8 mouse cellular contexts compared by ENCODE assay signal in the genomic region with DNA sequence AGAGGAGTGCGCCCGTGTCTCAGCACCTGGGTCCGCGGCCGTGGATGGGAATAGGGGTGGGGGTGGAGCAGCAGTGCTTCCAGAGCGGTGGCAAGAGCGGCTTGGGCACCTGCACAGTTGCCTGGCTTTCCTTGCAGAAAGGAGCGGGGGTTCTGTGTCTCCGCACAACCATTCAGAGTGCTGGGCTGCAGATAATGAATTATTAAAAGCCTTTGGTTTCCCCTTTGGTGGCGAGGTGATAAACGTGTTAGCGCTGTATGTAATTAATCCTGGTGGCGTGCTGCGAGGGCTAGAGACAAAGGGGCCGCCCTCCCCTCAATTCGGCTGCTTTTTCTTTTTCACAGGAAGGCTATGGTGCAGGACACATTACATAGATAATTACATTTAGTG. TPM values are rescaled to one million over a fixed set of nuclear protein-coding genes. Genes with fewer than 3 reads are reported as not detected.
DNase-seq lines count a peak whose midpoint lies in the region; ATAC-seq and TF ChIP-seq lines count a peak whose summit lies in the region.

No protein-coding gene starts in this region.

- WGBS in liver, embryonic 12.5 days (ENCODE audit: insufficient replicate concordance), result 4% methylated on average over 16 of the region's 16 CpGs

- H3K4me3 ChIP-seq in testis, adult 2 months (ENCODE audit: control insufficient read depth, low read depth, low read length), result peak overlapping the region; percentile 52
- H3K4me3 ChIP-seq in liver, embryonic 12.5 days, result peak overlapping the region; percentile 38

- no peak for DNase-seq in frontal cortex, postnatal 25 days (ENCODE audit: low spot score in 2 of 2)
- no peak for DNase-seq in testis, postnatal 10 days (ENCODE audit: low spot score)
- DNase-seq in urinary bladder, adult 18-20 months (ENCODE audit: low spot score in 2 of 2), result no peak
- DNase-seq in gastrocnemius, postnatal 25 days, result no peak
- DNase-seq in right cerebral cortex, postnatal 25 days, result no peak

- no peaks in the 10 kb centered on the region for H3K36me3 ChIP-seq in testis, adult 2 months (ENCODE audit: control insufficient read depth, insufficient read depth, low read length)
- no peaks in the 10 kb centered on the region for H3K36me3 ChIP-seq in liver, embryonic 12.5 days

- H3K9me3 ChIP-seq in liver, embryonic 12.5 days (replicated peaks), result no peaks in the 10 kb centered on the region

- peaks cover 9% of the 10 kb centered on the region; the same call in 1 of the 2 replicates for H3K4me1 ChIP-seq in testis, adult 2 months (ENCODE audit: control insufficient read depth, insufficient read depth, low read length)
- H3K4me1 ChIP-seq in liver, embryonic 12.5 days, result peaks cover 25% of the 10 kb centered on the region

- TF ChIP-seq CTCF in testis, adult 2 months (IDR thresholded peaks at IDR 0.05; ENCODE audit: control insufficient read depth, insufficient read depth, insufficient replicate concordance, low read depth, low read length), result no peak

- ATAC-seq in frontal cortex, adult (ENCODE audit: low TSS enrichment), result peak; percentile 22; the same call in 1 of the 2 replicates
- no peak for ATAC-seq in liver, embryonic 12.5 days

- H3K27ac ChIP-seq in testis, adult 2 months (ENCODE audit: control insufficient read depth, insufficient read depth, low read depth, low read length), result no peak overlapping the region
- H3K27ac ChIP-seq in liver, embryonic 12.5 days, result no peak overlapping the region

- no peak for TF ChIP-seq POLR2A in testis, adult 2 months (IDR thresholded peaks at IDR 0.05; ENCODE audit: control insufficient read depth, low read depth, low read length)

- H3K4me2 ChIP-seq in liver, embryonic 12.5 days, result peak overlapping the region; percentile 48

- no peak overlapping the region; the same call in 1 of the 2 replicates for H3K9ac ChIP-seq in liver, embryonic 12.5 days

- no peaks in the 10 kb centered on the region for H3K27me3 ChIP-seq in testis, adult 2 months (ENCODE audit: control insufficient read depth, insufficient read depth, low read length)
- peaks cover 60% of the 10 kb centered on the region for H3K27me3 ChIP-seq in liver, embryonic 12.5 days (replicated peaks)

RNA-seq across cellular contexts. Expression of a gene that starts 18.7 kb away (rescaled TPM):
- 97.1 and 110 TPM in 2 replicates for polyA plus RNA-seq in testis, adult 2 months (2012; rRNA removed)
- 2.1 and 2.2 TPM in 2 replicates for polyA plus RNA-seq in liver, embryonic 12.5 days (2016; fragmentation: Nextera tagmentation; extraction: Ambion mirVana)
- total RNA-seq in gastrocnemius, postnatal 25 days (2021), result 10 to 100 TPM; 12.7 to 14.4 TPM

RNA-seq across cellular contexts. Expression of a gene that starts 51.8 kb away (rescaled TPM):
- 11.1 and 11.8 TPM in 2 replicates for polyA plus RNA-seq in testis, adult 2 months (2012; rRNA removed)
- 60.8 and 63.8 TPM in 2 replicates for polyA plus RNA-seq in liver, embryonic 12.5 days (2016; fragmentation: Nextera tagmentation; extraction: Ambion mirVana)
- 10 to 100 TPM; 14.5 to 17.3 TPM for total RNA-seq in gastrocnemius, postnatal 25 days (2021)

Comparison
In these comparisons a context has a peak if more than half of its experiments do, and no peak if none do; other contexts are left out.
1. RNA of a gene that starts 18.7 kb away (polyA plus RNA-seq): 97.1 to 110 TPM in testis, adult 2 months; 2.1 to 2.2 TPM in liver, embryonic 12.5 days; every median in the first group is over 10 times any median in the second.